Mouse (Mus musculus): Measurements from ENCODE around the gene Tmem251. TPM values are rescaled to one million over a fixed set of nuclear protein-coding genes. Genes with fewer than 3 reads are reported as not detected.

The Tmem251 gene
- polyA plus RNA-seq, 1 experiment, result 4.9 TPM

GRCm38 (mm10) chr12:102785593-102785985 lies 42.0 kb downstream of the Tmem251 start:
- no peak for DNase-seq (ENCODE audit: low read depth)
- TF ChIP-seq CTCF (IDR thresholded peaks at IDR 0.05; ENCODE audit: borderline replicate concordance, extremely low read depth, insufficient read depth, insufficient read length) (no peak), POLR2A (IDR thresholded peaks at IDR 0.05; ENCODE audit: borderline replicate concordance, extremely low read depth, insufficient read depth, insufficient read length, poor library complexity, severe bottlenecking) (no peak)

DNA sequence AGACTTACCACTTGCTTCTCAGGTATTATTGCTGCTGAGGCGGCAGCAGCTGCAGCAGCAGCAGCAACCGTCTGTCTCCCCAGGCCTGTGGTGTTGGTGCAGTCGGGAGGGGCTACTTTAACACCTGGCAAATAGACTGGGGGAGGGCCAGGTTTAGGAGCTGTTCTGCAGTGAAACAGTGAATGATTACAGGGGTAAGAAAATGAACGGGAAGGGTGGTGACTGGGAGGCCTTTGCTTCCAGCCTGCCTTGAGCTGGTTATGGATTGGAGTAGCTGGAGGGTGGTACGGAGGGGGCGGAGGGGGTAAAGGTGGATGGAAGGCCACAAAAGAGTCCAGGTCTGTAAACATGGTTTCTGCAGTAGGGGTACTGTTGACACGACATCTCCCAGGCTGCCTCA lies 44.4 kb downstream of the Tmem251 start:
- DNase-seq (ENCODE audit: low read depth), result no peak
- TF ChIP-seq POLR2A (IDR thresholded peaks at IDR 0.05; ENCODE audit: borderline replicate concordance, extremely low read depth, insufficient read depth, insufficient read length, poor library complexity, severe bottlenecking) (no peak), CTCF (IDR thresholded peaks at IDR 0.05; ENCODE audit: borderline replicate concordance, extremely low read depth, insufficient read depth, insufficient read length) (no peak)

Other genes starting within 250 kb of the Tmem251 start
- 56.3 and 74.5 TPM in 2 replicates for gene Chga, start 188.8 kb upstream of the Tmem251 start, polyA plus RNA-seq (2012; rRNA removed)
- gene Itpk1, start 38.8 kb upstream of the Tmem251 start, polyA plus RNA-seq (2012; rRNA removed), result 32.3 and 34.0 TPM in 2 replicates
- gene Moap1, start 101 bp upstream of the Tmem251 start, polyA plus RNA-seq (2012; rRNA removed), result 9.3 and 11.6 TPM in 2 replicates
- not detected in 2 replicates for gene Gm28051, start 14.0 kb downstream of the Tmem251 start, polyA plus RNA-seq (2012; rRNA removed)
- 21.9 and 24.1 TPM in 2 replicates for gene Gon7, start 14.0 kb downstream of the Tmem251 start, polyA plus RNA-seq (2012; rRNA removed)
- 40.7 and 40.8 TPM in 2 replicates for gene Ubr7, start 14.2 kb downstream of the Tmem251 start, polyA plus RNA-seq (2012; rRNA removed)
- gene Gm20604, start 14.9 kb downstream of the Tmem251 start, polyA plus RNA-seq (2012; rRNA removed), result 30.8 and 31.6 TPM in 2 replicates
- 26.9 and 31.4 TPM in 2 replicates for gene Btbd7, start 134.7 kb downstream of the Tmem251 start, polyA plus RNA-seq (2012; rRNA removed)
- not detected in 2 replicates for gene Cox8c, start 155.6 kb downstream of the Tmem251 start, polyA plus RNA-seq (2012; rRNA removed)
- gene Unc79, start 205.1 kb downstream of the Tmem251 start, polyA plus RNA-seq (2012; rRNA removed), result 40.6 and 43.1 TPM in 2 replicates

All from brain, embryonic 14.5 days (tissue).